Mouse (Mus musculus): ENCODE results near the gene Ptprcap. TPM values are rescaled to one million over a fixed set of nuclear protein-coding genes. Genes with fewer than 3 reads are reported as not detected.

The Ptprcap gene
- polyA plus RNA-seq (2014; fragmentation: Illumina TruSeq; extraction: RNeasy Lipid Tissue Mini Kit (QIAGEN cat#74804); ENCODE audit: low read depth, low replicate concordance), result 1.1 TPM

DNA sequence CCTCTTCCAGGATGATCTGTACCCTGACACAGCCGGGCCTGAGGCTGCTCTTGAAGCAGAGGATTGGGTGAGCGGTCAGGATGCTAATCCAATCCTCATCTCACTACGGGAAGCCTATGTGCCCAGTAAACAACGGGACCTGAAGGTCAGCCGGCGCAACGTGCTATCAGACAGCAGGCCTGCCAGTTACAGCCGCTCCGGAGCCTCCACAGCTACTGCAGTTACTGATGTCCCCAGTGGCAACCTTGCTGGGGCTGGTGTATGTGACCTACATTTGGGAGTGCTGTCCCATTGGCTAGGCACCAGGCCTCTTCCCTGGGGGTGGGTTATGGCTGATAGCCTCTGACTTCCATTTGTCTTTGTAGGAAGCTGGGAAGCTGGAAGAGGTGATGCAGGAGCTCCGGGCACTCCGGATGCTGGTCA lies at the start of gene Ptprcap:
TSS of gene Ptprcap (plus strand) at position 373 of the 423 bp plus-strand sequence.

DNA sequence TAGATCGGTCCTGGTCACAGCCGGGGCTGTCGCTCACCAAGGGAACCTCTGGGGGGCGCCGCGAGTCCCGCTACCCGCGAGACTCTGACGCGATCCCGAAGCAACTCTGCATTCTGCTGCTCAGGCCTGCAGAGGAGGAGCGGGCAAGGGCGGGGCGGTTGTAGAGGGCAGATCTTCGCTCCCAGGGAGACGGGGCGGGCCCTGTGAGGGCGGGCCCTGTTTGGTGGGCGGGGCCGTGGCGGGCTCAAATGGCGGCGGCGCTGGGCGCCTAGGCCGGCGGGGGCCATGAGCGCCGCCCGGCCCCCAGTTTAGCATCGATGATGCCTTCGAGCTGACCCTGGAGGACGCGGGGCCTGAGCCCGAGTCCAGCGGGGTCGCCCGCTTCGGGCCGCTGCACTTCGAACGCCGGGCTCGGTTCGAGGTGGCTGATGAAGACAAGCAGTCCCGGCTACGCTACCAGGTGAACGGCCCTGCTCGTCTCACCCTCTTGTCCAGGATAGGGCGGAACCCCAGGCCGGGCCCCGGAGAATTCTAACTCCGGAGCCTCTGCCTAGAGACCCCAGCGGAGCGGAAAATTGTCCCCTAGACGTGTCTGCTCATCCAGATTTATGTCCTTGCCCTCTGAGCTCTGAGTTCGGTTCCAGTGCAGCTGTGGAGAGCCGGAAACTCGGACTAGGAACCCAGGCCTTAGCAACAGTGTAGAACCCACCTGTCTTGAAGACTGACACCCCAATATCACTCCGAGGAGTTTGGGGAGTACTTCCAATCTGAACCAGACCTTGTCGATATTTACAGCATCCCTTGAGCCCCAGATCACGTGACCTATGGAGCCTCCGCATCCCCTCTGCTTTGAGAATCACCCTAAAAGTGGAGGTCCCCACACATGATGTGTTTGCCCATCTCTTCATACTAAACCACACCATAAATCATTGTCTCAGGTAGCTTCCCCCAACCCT lies 27.4 kb upstream of the Ptprcap start, which contains the start of gene Aip:
TSS of gene Aip (minus strand) at position 118 of the 956 bp plus-strand sequence.

GRCm38 (mm10) chr19:4139446-4139845 lies 14.0 kb upstream of the Ptprcap start, which contains the start of gene Gpr152:
TSS of gene Gpr152 (plus strand) at chr19:4139787.

GRCm38 (mm10) chr19:4143759-4144268 lies 9.6 kb upstream of the Ptprcap start, which contains the start of gene Cabp4:
TSS of gene Cabp4 (minus strand) at chr19:4144033.

GRCm38 (mm10) chr19:4148491-4148806 lies 5.0 kb upstream of the Ptprcap start, which contains the start of gene Coro1b:
TSS of gene Coro1b (plus strand) at chr19:4148619.

GRCm38 (mm10) chr19:4162646-4163542 lies 9.5 kb downstream of the Ptprcap start, which contains the start of gene Rps6kb2:
TSS of gene Rps6kb2 (minus strand) at chr19:4163354.

GRCm38 (mm10) chr19:4175368-4175947 lies 22.1 kb downstream of the Ptprcap start, which contains the start of gene Carns1:
TSS of gene Carns1 (minus strand) at chr19:4175479.

DNA sequence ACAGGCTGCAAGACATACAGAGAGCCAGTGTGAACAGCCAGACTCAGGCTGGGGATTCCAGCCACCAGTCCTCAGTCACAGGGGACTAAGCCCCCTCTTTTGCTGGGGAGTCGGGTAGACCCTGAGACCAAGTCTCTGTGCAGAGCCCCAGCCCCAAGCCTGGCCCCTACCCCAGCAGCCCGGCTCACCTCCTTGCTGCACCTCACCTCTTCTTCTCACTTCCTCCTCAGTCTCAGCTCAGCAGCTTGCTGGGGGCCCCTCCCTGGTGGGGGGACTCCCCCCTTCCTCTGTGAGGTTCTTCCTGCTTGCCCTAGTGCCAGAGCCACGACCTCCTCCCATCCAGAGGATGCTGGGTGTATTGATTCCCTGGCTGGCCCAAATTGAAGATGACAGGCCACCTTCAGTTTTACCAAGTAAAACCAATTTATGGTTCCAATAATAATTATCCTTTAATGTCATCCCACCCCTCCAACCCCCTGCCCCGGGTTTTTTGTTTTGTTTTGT lies 37.5 kb downstream of the Ptprcap start, which contains the start of gene Tbc1d10c:
TSS of gene Tbc1d10c (minus strand) at position 454 of the 504 bp plus-strand sequence.

GRCm38 (mm10) chr19:4191528-4192250 lies 38.3 kb downstream of the Ptprcap start, which contains the start of gene Ppp1ca:
TSS of gene Ppp1ca (plus strand) at chr19:4192065.

DNA sequence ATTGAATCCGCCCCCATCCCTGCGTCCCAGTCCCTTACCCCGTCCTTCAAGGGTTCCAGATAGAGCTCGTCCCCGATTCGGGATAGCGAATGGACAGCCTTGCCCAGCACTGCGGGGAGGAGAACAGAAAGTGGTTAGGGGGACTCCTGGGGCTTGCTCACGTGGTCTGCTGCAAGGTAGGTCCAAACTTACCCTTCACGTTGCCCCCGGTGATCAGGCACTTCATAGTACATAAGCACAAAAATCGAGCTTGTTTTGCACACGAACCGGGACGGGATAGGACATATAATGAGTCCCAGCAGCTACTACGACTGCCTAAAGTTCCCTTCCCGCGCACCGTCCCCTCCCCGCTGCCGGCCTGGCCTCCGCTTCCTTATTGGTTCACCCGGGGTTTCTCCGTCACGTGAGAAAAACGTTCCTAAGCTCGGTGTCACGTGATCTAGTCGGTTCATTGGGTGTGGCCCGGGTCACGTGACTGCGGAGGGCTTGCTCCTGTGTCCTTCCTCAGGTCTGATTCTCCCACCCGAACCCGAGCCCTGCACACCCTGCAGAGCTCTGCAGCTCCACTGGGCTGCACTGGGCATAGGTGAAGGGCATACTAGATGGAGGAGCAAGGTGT lies 48.0 kb downstream of the Ptprcap start, which contains the start of gene Rad9a:
TSS of gene Rad9a (minus strand) at position 372 of the 619 bp plus-strand sequence.

Other genes starting within 250 kb of the Ptprcap start
- 21.1 TPM for gene Tcirg1, start 246.5 kb upstream of the Ptprcap start, polyA plus RNA-seq (2014; fragmentation: Illumina TruSeq; extraction: RNeasy Lipid Tissue Mini Kit (QIAGEN cat#74804); ENCODE audit: low read depth, low replicate concordance)
- 561 TPM for gene Ndufs8, start 240.8 kb upstream of the Ptprcap start, polyA plus RNA-seq (2014; fragmentation: Illumina TruSeq; extraction: RNeasy Lipid Tissue Mini Kit (QIAGEN cat#74804); ENCODE audit: low read depth, low replicate concordance)
- 2.2 TPM for gene Aldh3b1, start 223.8 kb upstream of the Ptprcap start, polyA plus RNA-seq (2014; fragmentation: Illumina TruSeq; extraction: RNeasy Lipid Tissue Mini Kit (QIAGEN cat#74804); ENCODE audit: low read depth, low replicate concordance)
- 19.0 TPM for gene Unc93b1, start 218.4 kb upstream of the Ptprcap start, polyA plus RNA-seq (2014; fragmentation: Illumina TruSeq; extraction: RNeasy Lipid Tissue Mini Kit (QIAGEN cat#74804); ENCODE audit: low read depth, low replicate concordance)
- gene Aldh3b3, start 195.0 kb upstream of the Ptprcap start, polyA plus RNA-seq (2014; fragmentation: Illumina TruSeq; extraction: RNeasy Lipid Tissue Mini Kit (QIAGEN cat#74804); ENCODE audit: low read depth, low replicate concordance), result 2.3 TPM
- 0.37 TPM for gene Aldh3b2, start 181.3 kb upstream of the Ptprcap start, polyA plus RNA-seq (2014; fragmentation: Illumina TruSeq; extraction: RNeasy Lipid Tissue Mini Kit (QIAGEN cat#74804); ENCODE audit: low read depth, low replicate concordance)
- gene Acy3, start 167.0 kb upstream of the Ptprcap start, polyA plus RNA-seq (2014; fragmentation: Illumina TruSeq; extraction: RNeasy Lipid Tissue Mini Kit (QIAGEN cat#74804); ENCODE audit: low read depth, low replicate concordance), result 51.1 TPM
- not detected for gene Tbx10, start 160.9 kb upstream of the Ptprcap start, polyA plus RNA-seq (2014; fragmentation: Illumina TruSeq; extraction: RNeasy Lipid Tissue Mini Kit (QIAGEN cat#74804); ENCODE audit: low read depth, low replicate concordance)
- gene Nudt8, start 153.0 kb upstream of the Ptprcap start, polyA plus RNA-seq (2014; fragmentation: Illumina TruSeq; extraction: RNeasy Lipid Tissue Mini Kit (QIAGEN cat#74804); ENCODE audit: low read depth, low replicate concordance), result 167 TPM
- 9.5 TPM for gene Gm49405, start 153.0 kb upstream of the Ptprcap start, polyA plus RNA-seq (2014; fragmentation: Illumina TruSeq; extraction: RNeasy Lipid Tissue Mini Kit (QIAGEN cat#74804); ENCODE audit: low read depth, low replicate concordance)
- 265 TPM for gene Doc2g, start 150.3 kb upstream of the Ptprcap start, polyA plus RNA-seq (2014; fragmentation: Illumina TruSeq; extraction: RNeasy Lipid Tissue Mini Kit (QIAGEN cat#74804); ENCODE audit: low read depth, low replicate concordance)
- gene Ndufv1, start 140.8 kb upstream of the Ptprcap start, polyA plus RNA-seq (2014; fragmentation: Illumina TruSeq; extraction: RNeasy Lipid Tissue Mini Kit (QIAGEN cat#74804); ENCODE audit: low read depth, low replicate concordance), result 979 TPM
- gene Gstp1, start 115.6 kb upstream of the Ptprcap start, polyA plus RNA-seq (2014; fragmentation: Illumina TruSeq; extraction: RNeasy Lipid Tissue Mini Kit (QIAGEN cat#74804); ENCODE audit: low read depth, low replicate concordance), result 343 TPM
- 33.1 TPM for gene Gstp2, start 107.6 kb upstream of the Ptprcap start, polyA plus RNA-seq (2014; fragmentation: Illumina TruSeq; extraction: RNeasy Lipid Tissue Mini Kit (QIAGEN cat#74804); ENCODE audit: low read depth, low replicate concordance)
- not detected for gene Gstp3, start 94.0 kb upstream of the Ptprcap start, polyA plus RNA-seq (2014; fragmentation: Illumina TruSeq; extraction: RNeasy Lipid Tissue Mini Kit (QIAGEN cat#74804); ENCODE audit: low read depth, low replicate concordance)
- not detected for gene Cabp2, start 72.0 kb upstream of the Ptprcap start, polyA plus RNA-seq (2014; fragmentation: Illumina TruSeq; extraction: RNeasy Lipid Tissue Mini Kit (QIAGEN cat#74804); ENCODE audit: low read depth, low replicate concordance)
- 40.5 TPM for gene Cdk2ap2, start 56.4 kb upstream of the Ptprcap start, polyA plus RNA-seq (2014; fragmentation: Illumina TruSeq; extraction: RNeasy Lipid Tissue Mini Kit (QIAGEN cat#74804); ENCODE audit: low read depth, low replicate concordance)
- gene Pitpnm1, start 53.6 kb upstream of the Ptprcap start, polyA plus RNA-seq (2014; fragmentation: Illumina TruSeq; extraction: RNeasy Lipid Tissue Mini Kit (QIAGEN cat#74804); ENCODE audit: low read depth, low replicate concordance), result 21.9 TPM
- 71.4 TPM for gene Aip, start 27.7 kb upstream of the Ptprcap start, polyA plus RNA-seq (2014; fragmentation: Illumina TruSeq; extraction: RNeasy Lipid Tissue Mini Kit (QIAGEN cat#74804); ENCODE audit: low read depth, low replicate concordance)
- not detected for gene Gpr152, start 13.8 kb upstream of the Ptprcap start, polyA plus RNA-seq (2014; fragmentation: Illumina TruSeq; extraction: RNeasy Lipid Tissue Mini Kit (QIAGEN cat#74804); ENCODE audit: low read depth, low replicate concordance)
- gene Cabp4, start 9.6 kb upstream of the Ptprcap start, polyA plus RNA-seq (2014; fragmentation: Illumina TruSeq; extraction: RNeasy Lipid Tissue Mini Kit (QIAGEN cat#74804); ENCODE audit: low read depth, low replicate concordance), result not detected
- gene Coro1b, start 5.0 kb upstream of the Ptprcap start, polyA plus RNA-seq (2014; fragmentation: Illumina TruSeq; extraction: RNeasy Lipid Tissue Mini Kit (QIAGEN cat#74804); ENCODE audit: low read depth, low replicate concordance), result 54.9 TPM
- gene Rps6kb2, start 9.8 kb downstream of the Ptprcap start, polyA plus RNA-seq (2014; fragmentation: Illumina TruSeq; extraction: RNeasy Lipid Tissue Mini Kit (QIAGEN cat#74804); ENCODE audit: low read depth, low replicate concordance), result 26.9 TPM
- gene Carns1, start 21.9 kb downstream of the Ptprcap start, polyA plus RNA-seq (2014; fragmentation: Illumina TruSeq; extraction: RNeasy Lipid Tissue Mini Kit (QIAGEN cat#74804); ENCODE audit: low read depth, low replicate concordance), result 49.6 TPM
- 22.6 TPM for gene Tbc1d10c, start 37.7 kb downstream of the Ptprcap start, polyA plus RNA-seq (2014; fragmentation: Illumina TruSeq; extraction: RNeasy Lipid Tissue Mini Kit (QIAGEN cat#74804); ENCODE audit: low read depth, low replicate concordance)
- gene Ppp1ca, start 38.5 kb downstream of the Ptprcap start, polyA plus RNA-seq (2014; fragmentation: Illumina TruSeq; extraction: RNeasy Lipid Tissue Mini Kit (QIAGEN cat#74804); ENCODE audit: low read depth, low replicate concordance), result 318 TPM
- gene Rad9a, start 48.1 kb downstream of the Ptprcap start, polyA plus RNA-seq (2014; fragmentation: Illumina TruSeq; extraction: RNeasy Lipid Tissue Mini Kit (QIAGEN cat#74804); ENCODE audit: low read depth, low replicate concordance), result 6.4 TPM
- 3.0 TPM for gene Clcf1, start 60.6 kb downstream of the Ptprcap start, polyA plus RNA-seq (2014; fragmentation: Illumina TruSeq; extraction: RNeasy Lipid Tissue Mini Kit (QIAGEN cat#74804); ENCODE audit: low read depth, low replicate concordance)
- gene AC109138.7, start 60.8 kb downstream of the Ptprcap start, polyA plus RNA-seq (2014; fragmentation: Illumina TruSeq; extraction: RNeasy Lipid Tissue Mini Kit (QIAGEN cat#74804); ENCODE audit: low read depth, low replicate concordance), result not detected
- gene Pold4, start 78.3 kb downstream of the Ptprcap start, polyA plus RNA-seq (2014; fragmentation: Illumina TruSeq; extraction: RNeasy Lipid Tissue Mini Kit (QIAGEN cat#74804); ENCODE audit: low read depth, low replicate concordance), result 21.7 TPM
- 11.7 TPM for gene Ssh3, start 115.6 kb downstream of the Ptprcap start, polyA plus RNA-seq (2014; fragmentation: Illumina TruSeq; extraction: RNeasy Lipid Tissue Mini Kit (QIAGEN cat#74804); ENCODE audit: low read depth, low replicate concordance)
- gene Ankrd13d, start 129.5 kb downstream of the Ptprcap start, polyA plus RNA-seq (2014; fragmentation: Illumina TruSeq; extraction: RNeasy Lipid Tissue Mini Kit (QIAGEN cat#74804); ENCODE audit: low read depth, low replicate concordance), result 0.97 TPM
- 50.7 TPM for gene Grk2, start 152.6 kb downstream of the Ptprcap start, polyA plus RNA-seq (2014; fragmentation: Illumina TruSeq; extraction: RNeasy Lipid Tissue Mini Kit (QIAGEN cat#74804); ENCODE audit: low read depth, low replicate concordance)
- gene Kdm2a, start 244.7 kb downstream of the Ptprcap start, polyA plus RNA-seq (2014; fragmentation: Illumina TruSeq; extraction: RNeasy Lipid Tissue Mini Kit (QIAGEN cat#74804); ENCODE audit: low read depth, low replicate concordance), result 33.8 TPM

All from heart, adult 10 weeks (tissue).